Mouse (Mus musculus) left cerebral cortex, postnatal 14 days (tissue): ENCODE results near the gene Spsb4. TPM values are rescaled to one million over a fixed set of nuclear protein-coding genes. Genes with fewer than 3 reads are reported as not detected.
"Not testable (repeated sequence)": the region's sequence is repeated elsewhere in the genome, so short reads cannot be mapped to it uniquely, and the experiment has no call there.

ENCODE experiments used
- DNase-seq, 2 experiments: peaks; one replicate each; pipeline ENCODE4 v3.0.0; 2021 to 2022; ENCODE audit warnings: low spot score in 2 of 2, mixed read lengths in 1 of 2
- intact Hi-C: fragments of 180-260 bp; cut with DNase I; formaldehyde crosslinking; loops from one replicate; pipeline ENCODE4 v1.15.1; 2025
- total RNA-seq, 2 experiments: library from RNA; stranded (reverse); gene quantifications; 2 replicates each; pipeline ENCODE4 v1.2.3; 2021

Spsb4 gene
- total RNA-seq, 2 experiments from 2014 or later, result 6.7 to 6.9 TPM

DNA sequence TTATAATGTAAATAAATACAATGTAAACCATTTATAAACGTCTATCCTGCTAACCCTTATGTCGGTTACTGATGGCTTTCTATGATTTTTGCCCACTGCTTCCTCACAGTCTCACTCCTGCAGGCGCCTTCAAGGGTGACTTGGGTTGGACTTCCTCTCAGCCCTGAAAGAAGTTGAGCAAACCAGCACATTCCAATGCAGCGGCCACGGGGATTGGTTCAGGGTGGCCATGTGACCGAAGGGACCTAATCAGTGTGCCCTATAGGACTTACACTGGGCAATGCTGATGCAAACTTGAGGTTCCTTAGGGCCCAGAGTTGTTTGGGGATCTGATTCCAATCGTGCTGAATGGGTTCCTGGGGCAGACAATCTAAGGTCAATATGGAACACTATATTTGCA lies 59.2 kb downstream of the Spsb4 start:
- intact Hi-C loops, result no loop called here
- no peak for DNase-seq

- intact Hi-C loops, result no loop called here
Measured at GRCm38 (mm10) chr9:96958009-96958615, 60.5 kb downstream of the Spsb4 start.

GRCm38 (mm10) chr9:96957298-96957865 lies 61.3 kb downstream of the Spsb4 start:
- DNase-seq, result no peak
- intact Hi-C loops, result no loop called here

More at GRCm38 (mm10) chr9:96958009-96958615, 60.5 kb downstream of the Spsb4 start:
- DNase-seq, result no peak

- intact Hi-C loops, result no loop called here
- no peak for DNase-seq
Measured at GRCm38 (mm10) chr9:96956646-96957297, 61.9 kb downstream of the Spsb4 start.

DNA sequence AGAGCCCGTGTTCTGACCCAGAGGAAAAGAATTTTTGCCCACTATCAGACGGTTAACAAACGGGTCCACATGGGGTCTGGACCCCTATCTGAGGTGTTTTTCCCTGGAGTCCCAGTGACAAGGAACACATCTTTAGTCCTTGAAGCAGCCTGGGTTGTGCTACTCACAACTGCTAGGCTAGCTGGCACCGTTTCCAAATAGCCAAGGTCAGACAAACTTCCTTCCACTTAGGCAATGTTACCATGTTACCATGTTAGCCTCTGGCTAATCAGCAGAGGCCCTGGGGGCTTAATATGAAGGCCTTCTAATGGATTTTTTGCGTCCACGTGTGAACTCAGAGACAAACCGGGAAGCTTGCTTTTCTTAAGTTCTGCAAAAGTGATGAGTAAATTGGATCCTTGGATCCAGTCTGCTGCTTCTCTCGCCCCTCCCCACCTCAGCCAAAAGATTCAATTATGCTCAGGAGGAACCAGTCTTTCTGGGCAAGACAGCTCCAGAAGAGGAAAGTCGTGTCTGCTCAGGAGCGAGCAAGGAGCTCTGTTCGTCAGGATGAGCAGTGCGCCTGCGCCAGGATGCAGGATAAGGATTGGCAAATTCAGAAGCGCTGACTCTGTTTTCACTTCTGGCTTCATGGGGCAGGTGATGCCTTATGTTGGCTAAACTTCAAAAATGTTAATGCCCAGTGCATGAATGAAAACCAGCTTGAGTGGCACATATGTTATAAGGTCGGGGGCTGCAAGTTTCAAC lies 64.4 kb downstream of the Spsb4 start:
- intact Hi-C loops, result no loop called here
- peak; percentile 18 to 33 for DNase-seq

- intact Hi-C loops, result no loop called here
- DNase-seq, result no peak
Measured at GRCm38 (mm10) chr9:96953443-96953842, 65.2 kb downstream of the Spsb4 start.

DNA sequence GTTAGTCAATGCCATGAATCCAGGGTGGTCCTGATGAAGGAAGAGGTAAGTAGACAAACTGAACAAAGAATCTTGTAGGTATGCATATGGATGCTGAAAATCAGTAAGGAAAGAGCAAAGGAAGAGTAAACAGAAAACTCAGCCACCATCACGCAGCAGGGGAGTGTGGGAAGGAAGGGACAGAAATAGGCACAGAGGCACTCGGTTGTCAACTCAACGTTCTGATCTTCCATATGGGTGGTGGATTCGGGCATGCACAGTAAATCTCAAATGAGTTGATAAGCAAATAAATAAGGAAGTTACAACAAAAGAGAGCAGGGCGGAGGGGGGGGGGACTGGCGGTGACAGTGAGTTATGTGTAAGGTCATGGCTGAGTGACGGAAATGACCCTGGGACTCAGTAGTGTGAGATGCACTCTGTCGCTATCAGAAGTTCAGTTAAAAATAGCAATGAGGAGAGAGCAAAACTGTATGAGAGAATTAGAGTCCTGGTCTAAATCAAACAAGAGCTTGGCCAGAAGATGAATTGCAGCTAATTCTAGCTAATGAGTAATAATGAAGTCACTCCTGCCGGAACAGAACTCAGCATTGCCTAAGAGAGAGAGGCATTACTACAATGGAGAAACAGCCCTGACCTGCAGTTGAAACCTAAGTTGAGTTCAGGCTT lies 66.2 kb downstream of the Spsb4 start:
- DNase-seq, result peak; percentile 34 to 38
- intact Hi-C loops, result no loop called here

GRCm38 (mm10) chr9:96949551-96949950 lies 69.1 kb downstream of the Spsb4 start:
- DNase-seq, result no peak
- intact Hi-C loops, result no loop called here

GRCm38 (mm10) chr9:96948546-96948945 lies 70.1 kb downstream of the Spsb4 start:
- no peak for DNase-seq
- intact Hi-C loops, result no loop called here

- intact Hi-C loops, result no loop called here
- DNase-seq, result no peak
Measured at GRCm38 (mm10) chr9:96947171-96947570, 71.5 kb downstream of the Spsb4 start.

- peak in 1 of 2 experiments; percentile 15 for DNase-seq
- intact Hi-C loops, result no loop called here
Measured at GRCm38 (mm10) chr9:96944517-96944916, 74.1 kb downstream of the Spsb4 start.

- intact Hi-C loops, result no loop called here
- DNase-seq, result no peak
Measured at GRCm38 (mm10) chr9:96942975-96943374, 75.7 kb downstream of the Spsb4 start.

DNA sequence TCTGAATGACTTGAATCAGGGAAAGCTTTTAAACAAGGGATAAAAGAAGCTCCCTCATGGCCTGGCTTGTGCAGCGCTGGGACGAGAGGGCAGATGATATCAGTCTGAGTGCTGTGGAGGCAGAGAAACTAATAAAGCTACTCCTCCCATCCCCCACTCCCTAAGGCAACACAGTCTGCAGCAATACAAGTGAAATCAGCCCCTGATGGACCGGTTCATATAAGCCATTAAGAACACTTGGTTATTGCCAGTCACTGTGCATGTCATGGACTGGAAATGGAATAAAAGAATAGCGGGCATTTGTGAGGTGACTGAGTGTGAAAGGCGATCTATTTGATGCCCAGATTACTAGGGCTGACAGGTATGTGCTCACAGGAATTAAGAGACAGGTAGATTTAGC lies 79.8 kb downstream of the Spsb4 start:
- DNase-seq, result no peak
- intact Hi-C loops, result no loop called here

GRCm38 (mm10) chr9:96936427-96936826 lies 82.2 kb downstream of the Spsb4 start:
- intact Hi-C loops, DNase-seq: not testable (repeated sequence)

- intact Hi-C loops, result no loop called here
- DNase-seq, result no peak
Measured at GRCm38 (mm10) chr9:96935556-96936300, 82.9 kb downstream of the Spsb4 start.

- intact Hi-C loops, result no loop called here
- DNase-seq, result no peak
Measured at GRCm38 (mm10) chr9:96934816-96935215, 83.8 kb downstream of the Spsb4 start.

DNA sequence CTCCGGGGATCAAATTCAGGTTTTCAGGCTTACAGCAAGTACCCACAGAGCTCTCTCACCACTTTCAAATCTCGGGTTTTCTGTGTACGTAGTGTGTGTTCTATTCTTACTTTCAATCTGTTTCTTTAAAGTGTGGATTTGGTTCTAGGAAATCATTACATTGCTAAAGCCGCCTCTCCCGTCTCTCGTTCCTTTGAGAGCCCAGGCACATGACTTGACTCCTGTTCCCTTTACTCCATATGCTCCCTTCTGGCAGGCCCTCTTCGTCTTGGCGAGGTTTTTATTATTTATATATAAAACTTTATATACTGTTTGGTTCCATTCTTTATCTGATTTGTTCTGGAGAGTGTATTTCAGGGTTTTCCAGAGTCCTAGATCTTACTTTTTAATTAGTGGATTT lies 85.9 kb downstream of the Spsb4 start:
- peak; percentile 25 to 61 for DNase-seq
- intact Hi-C loops, result no loop called here

- DNase-seq, result no peak
- intact Hi-C loops, result no loop called here
Measured at GRCm38 (mm10) chr9:96923577-96924316, 94.9 kb downstream of the Spsb4 start.
